ENCODE assay signal across 23 mouse cellular contexts in the genomic region with DNA sequence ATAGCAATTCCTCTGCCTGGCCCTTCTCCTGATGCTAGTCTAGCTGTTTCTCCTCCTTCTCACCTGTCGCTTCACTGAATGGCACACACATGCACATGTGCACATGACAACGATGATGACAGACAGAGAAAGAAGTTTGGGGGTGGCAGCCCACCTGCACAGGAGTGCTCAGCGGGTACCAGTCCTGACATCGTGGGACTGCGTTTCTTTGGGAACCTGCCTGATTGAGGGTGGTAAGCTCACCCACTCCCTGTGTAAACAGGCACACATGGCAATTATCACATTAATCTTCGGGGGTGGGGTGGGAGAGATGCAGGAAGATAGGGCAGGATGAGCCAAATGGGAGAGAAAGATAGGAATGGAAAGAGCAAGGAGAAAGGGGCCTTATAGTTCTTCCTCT.
DNase-seq lines count a peak whose midpoint lies in the region; ATAC-seq lines count a peak whose summit lies in the region.
"Had no signal": no experiment of that assay in that cellular context is flagged by ENCODE, and none has a peak within 500 bp of the region (broad histone marks: within the 10 kb centered on the region; RNA-seq: fewer than 3 reads in every experiment).

No protein-coding gene starts in this region.

- no peak overlapping the region for H3K9ac ChIP-seq in midbrain, embryonic 11.5 days (ENCODE audit: low read length)
- H3K9ac ChIP-seq: forebrain, embryonic 13.5 days; heart, embryonic 13.5 days; hindbrain, embryonic 14.5 days had no signal

- H3K4me1 ChIP-seq in midbrain, embryonic 11.5 days (ENCODE audit: control insufficient read depth, insufficient read depth, low read length), result no peaks in the 10 kb centered on the region
- H3K4me1 ChIP-seq: forebrain, embryonic 10.5 days; forebrain, embryonic 13.5 days; heart, embryonic 10.5 days; heart, embryonic 13.5 days had no signal

- no peak overlapping the region for H3K4me3 ChIP-seq in midbrain, embryonic 11.5 days (ENCODE audit: low read depth, low read length)
- H3K4me3 ChIP-seq: forebrain, embryonic 10.5 days; forebrain, embryonic 13.5 days; heart, embryonic 10.5 days; heart, embryonic 13.5 days had no signal

- no peak overlapping the region for H3K27ac ChIP-seq in midbrain, embryonic 11.5 days (ENCODE audit: low read depth, low read length)
- H3K27ac ChIP-seq: forebrain, embryonic 10.5 days; forebrain, embryonic 13.5 days; heart, embryonic 10.5 days; heart, embryonic 13.5 days; hindbrain, embryonic 14.5 days; hindbrain, postnatal 0 days had no signal

- no peak overlapping the region for H3K4me2 ChIP-seq in midbrain, embryonic 11.5 days
- H3K4me2 ChIP-seq: forebrain, embryonic 13.5 days; heart, embryonic 13.5 days; hindbrain, embryonic 14.5 days had no signal

- no peaks in the 10 kb centered on the region for H3K36me3 ChIP-seq in midbrain, embryonic 11.5 days (ENCODE audit: control insufficient read depth, insufficient read depth, low read length)
- H3K36me3 ChIP-seq: forebrain, embryonic 10.5 days; heart, embryonic 10.5 days; heart, embryonic 13.5 days had no signal

- 81% methylated on average over 6 of the region's 6 CpGs for WGBS in midbrain, embryonic 11.5 days

- DNase-seq in layer of hippocampus, adult 18-20 months (ENCODE audit: low spot score in 2 of 2), result peak; percentile 27 to 65
- no peak for DNase-seq in layer of hippocampus, adult 9-10 months (ENCODE audit: low spot score)
- DNase-seq in brain, adult 2 months (ENCODE audit: low read depth, low spot score), result peak; percentile 54
- DNase-seq in layer of hippocampus, adult 8-10 months (ENCODE audit: low spot score in 2 of 2), result peak; percentile 20 to 35
- DNase-seq in telencephalon, adult 2 months (ENCODE audit: low read depth, low spot score), result peak; percentile 18
- DNase-seq in midbrain, embryonic 11.5 days (ENCODE audit: low spot score, missing footprints), result no peak
- DNase-seq: adrenal gland, adult 2 months; adrenal gland, postnatal 14 days; cerebellum, adult 18-20 months; cerebellum, adult 9-10 months; cerebellum, postnatal 14 days; gastrocnemius, postnatal 25 days; heart, adult 18-20 months; heart, postnatal 14 days; heart, postnatal 4 days had no signal

- no peaks in the 10 kb centered on the region for H3K9me3 ChIP-seq in midbrain, embryonic 11.5 days (ENCODE audit: control insufficient read depth, low read length)
- H3K9me3 ChIP-seq: forebrain, embryonic 10.5 days; forebrain, embryonic 13.5 days; heart, embryonic 10.5 days; heart, embryonic 13.5 days had no signal

- no peak for ATAC-seq in midbrain, embryonic 11.5 days (ENCODE audit: low FRiP score)
- ATAC-seq: CD4-positive, CD25-positive, alpha-beta regulatory T cell, adult 4 months; forebrain, embryonic 13.5 days; forebrain, embryonic 16.5 days; hindbrain, postnatal 0 days had no signal

- H3K27me3 ChIP-seq in midbrain, embryonic 11.5 days (ENCODE audit: control insufficient read depth, insufficient read depth, low read length), result no peaks in the 10 kb centered on the region
- H3K27me3 ChIP-seq: forebrain, embryonic 13.5 days; heart, embryonic 13.5 days had no signal

Comparison
In these comparisons a context has a peak if more than half of its experiments do, and no peak if none do; other contexts are left out.
1. DNase-seq: peak in layer of hippocampus, adult 18-20 months (2 of 2), brain, adult 2 months (single experiment), layer of hippocampus, adult 8-10 months (2 of 2) and telencephalon, adult 2 months (single experiment); none in layer of hippocampus, adult 9-10 months (single experiment) and midbrain, embryonic 11.5 days (single experiment).